Mouse (Mus musculus) adipose tissue, adult 10 weeks (tissue): Measurements from ENCODE around the gene Ankrd54. TPM values are rescaled to one million over a fixed set of nuclear protein-coding genes. Genes with fewer than 3 reads are reported as not detected.

ENCODE experiments used
- polyA plus RNA-seq: library from polyadenylated mRNA; stranded (reverse); fragments of 350-450 nt; fragmentation: Illumina TruSeq; extraction: RNeasy Lipid Tissue Mini Kit (QIAGEN cat#74804); gene quantifications from one replicate; pipeline ENCODE4 v1.2.3, GENCODE M21; 2014; ENCODE audit warnings: low read depth, low replicate concordance

Gene Ankrd54
- polyA plus RNA-seq: 36.9 TPM

DNA sequence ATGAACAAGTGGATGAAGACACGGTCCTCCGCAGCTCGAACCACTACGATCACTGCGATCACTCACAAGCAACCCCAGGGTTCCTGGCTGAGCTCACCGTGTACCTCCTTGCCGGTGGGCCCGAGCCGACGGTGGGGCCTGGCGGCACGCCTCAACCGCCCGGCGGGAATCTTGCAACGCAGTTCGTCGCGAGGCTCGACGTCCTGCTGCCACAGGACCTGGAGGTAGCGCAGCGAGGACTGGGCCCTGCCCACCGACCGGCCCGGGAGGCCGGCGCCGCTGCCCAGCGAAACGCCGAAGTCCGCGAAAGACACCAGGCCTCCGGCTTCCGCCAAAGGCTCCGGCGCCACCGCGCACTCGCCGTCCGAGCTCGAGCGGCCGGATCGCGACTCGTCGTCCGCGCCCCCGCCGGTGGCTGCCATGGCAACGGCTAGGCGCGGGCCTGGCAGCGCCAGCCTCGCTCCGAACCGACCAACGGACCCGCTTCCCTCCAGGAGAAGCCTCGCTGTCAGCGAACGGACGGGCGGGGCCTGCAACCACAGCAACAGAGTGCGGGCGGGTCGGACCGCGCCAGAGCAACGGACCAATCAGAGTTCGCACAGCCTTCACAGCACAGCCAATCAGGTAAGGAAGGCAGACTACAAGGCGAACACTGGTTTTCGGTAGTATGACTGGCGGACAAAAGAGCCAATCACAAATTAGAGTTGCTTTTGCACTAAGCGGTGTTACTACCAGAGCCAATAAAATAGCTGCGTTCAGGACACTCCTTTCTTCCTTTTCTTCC is at the start of gene Ankrd54:
TSS of gene Ankrd54 (minus strand) at position 518 of the 784 bp plus-strand sequence.

DNA sequence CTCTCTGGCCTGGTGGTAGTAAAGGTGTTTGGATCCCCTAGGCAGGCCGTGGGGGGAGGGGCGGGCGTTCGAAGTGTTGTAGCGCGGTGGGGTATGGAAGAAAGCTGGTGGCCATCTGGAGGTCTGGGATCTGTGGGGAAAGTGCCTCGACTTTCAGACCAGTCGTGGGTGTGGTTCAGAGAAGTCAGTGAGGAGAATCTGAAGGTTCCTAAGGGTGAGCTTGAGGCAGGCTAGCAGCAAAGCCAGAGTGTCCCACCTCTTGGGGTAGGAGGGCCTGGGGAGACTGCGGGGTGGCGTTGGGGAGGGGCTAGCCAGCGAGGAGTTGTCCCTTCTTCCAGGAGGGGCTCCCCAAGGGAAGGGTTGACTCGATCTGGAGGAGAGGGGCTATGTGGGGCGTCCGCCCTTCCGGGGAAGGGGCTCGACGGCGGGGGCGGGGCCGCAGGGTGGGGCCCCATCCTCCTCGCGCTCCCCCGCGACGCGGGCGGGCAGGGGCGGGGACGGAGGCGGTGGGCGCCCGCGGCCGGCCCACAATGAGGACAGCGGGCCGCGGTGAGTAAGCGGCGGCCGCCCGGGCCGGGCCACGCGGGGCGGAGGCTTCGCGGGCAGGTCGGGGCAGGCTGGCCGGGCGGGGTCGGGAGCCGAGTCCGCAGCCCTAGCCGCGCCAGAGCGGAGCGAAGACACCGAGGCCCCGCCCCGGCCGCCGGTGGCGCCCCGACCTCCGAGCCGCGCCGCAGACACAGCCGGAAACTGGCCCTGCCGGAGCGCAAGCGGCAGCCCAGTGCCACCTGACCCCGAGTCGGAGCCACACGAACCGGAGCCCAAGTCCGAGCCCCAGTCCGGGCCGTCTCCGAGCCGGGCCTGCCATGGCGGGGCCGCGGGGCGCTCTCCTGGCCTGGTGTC is 46.0 kb upstream of the Ankrd54 start, which contains the start of gene Micall1:
TSS of gene Micall1 (plus strand) at position 478 of the 900 bp plus-strand sequence.

DNA sequence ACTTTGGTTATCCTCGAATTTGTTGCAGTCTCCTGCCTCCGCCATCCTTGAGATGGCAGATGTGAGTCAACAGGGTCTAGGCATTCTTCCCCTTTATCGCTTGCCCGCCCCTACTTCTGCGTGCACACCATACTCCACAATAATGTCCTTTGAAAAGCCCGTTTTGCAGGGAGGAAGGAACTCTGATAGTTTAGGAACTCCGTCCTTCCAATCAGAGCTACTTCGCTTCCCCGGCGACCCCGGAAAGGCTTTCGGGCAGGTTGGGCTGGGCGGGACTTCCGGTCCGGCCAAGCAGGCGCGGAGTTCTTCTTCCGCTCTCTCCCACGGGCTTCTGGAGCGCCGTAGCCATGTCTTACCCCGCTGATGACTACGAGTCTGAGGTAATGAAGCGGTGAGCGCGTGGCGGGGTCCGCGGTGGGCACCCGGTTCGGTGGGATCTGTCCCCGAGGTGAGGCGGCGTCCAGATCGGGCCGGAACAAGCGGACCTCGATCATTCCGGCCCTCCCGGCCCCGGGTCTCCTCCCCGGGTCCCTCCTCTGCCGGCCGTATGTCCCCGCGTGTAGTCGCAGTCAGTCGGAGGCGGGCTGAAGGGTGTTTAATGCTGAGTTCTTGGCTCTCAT is 12.3 kb upstream of the Ankrd54 start, which contains the start of gene Eif3l:
TSS of gene Eif3l (plus strand) at position 267 of the 620 bp plus-strand sequence.

DNA sequence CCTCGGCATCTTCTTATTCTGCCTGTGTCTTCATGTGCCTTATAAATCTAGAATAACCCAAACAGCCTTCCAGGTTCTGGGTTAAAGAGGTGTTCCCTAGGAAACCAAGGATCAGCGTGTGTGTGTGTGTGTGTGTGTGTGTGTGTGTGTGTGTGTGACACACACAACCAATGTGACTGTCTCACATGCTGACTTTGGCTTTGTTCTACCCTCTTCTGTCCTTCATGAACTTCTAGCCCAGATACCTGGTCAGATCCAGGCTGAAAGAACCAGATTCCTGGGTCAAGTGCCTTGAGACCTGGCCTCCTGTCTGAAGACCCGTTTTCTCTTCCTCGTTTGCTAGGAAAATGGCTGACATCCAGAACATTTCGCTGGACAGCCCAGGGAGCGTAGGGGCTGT is 21.1 kb downstream of the Ankrd54 start, which contains the start of gene Galr3:
TSS of gene Galr3 (plus strand) at position 301 of the 400 bp plus-strand sequence.

DNA sequence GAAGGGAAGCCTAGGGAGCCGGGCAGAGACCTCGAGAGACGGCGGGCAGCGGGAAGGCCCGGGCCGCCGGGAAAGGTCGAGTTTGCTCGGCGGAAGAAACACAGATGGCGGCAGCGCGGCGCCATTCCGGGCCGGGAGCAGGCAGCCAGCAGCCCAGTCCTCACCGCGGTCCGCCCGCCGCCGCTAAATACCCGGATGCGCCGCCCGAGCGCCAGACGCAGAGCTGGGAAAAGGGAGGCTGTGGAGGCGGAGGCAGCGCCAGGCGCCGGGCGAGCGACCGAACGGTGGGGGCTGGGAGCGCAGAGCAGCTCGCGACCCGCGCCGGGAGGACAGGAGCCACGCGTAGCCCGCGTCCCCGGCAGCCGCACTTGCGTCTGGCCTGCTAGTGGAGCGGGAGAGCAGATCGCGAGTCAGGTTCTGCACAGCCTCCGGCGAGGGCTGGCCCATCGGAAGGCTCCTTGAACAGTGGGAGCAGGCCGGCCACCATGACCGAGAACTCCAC is 34.4 kb downstream of the Ankrd54 start, which contains the start of gene H1f0:
TSS of gene H1f0 (plus strand) at position 214 of the 502 bp plus-strand sequence.

Other genes starting within 250 kb of the Ankrd54 start
- 41.9 TPM for gene Cdc42ep1, start 220.3 kb downstream of the Ankrd54 start, polyA plus RNA-seq
- gene Lgals2, start 207.4 kb downstream of the Ankrd54 start, polyA plus RNA-seq: 4.6 TPM
- gene Gga1, start 185.7 kb downstream of the Ankrd54 start, polyA plus RNA-seq: 49.2 TPM
- not detected for gene Gm49510, start 163.2 kb downstream of the Ankrd54 start, polyA plus RNA-seq
- gene Sh3bp1, start 163.1 kb downstream of the Ankrd54 start, polyA plus RNA-seq: 11.6 TPM
- 3.2 TPM for gene Pdxp, start 149.0 kb downstream of the Ankrd54 start, polyA plus RNA-seq
- gene Lgals1, start 136.2 kb downstream of the Ankrd54 start, polyA plus RNA-seq: 1,028 TPM
- 33.5 TPM for gene Nol12, start 128.0 kb downstream of the Ankrd54 start, polyA plus RNA-seq
- gene Triobp, start 115.2 kb downstream of the Ankrd54 start, polyA plus RNA-seq: 45.1 TPM
- gene H1f0, start 34.4 kb downstream of the Ankrd54 start, polyA plus RNA-seq: 112 TPM
- gene Galr3, start 21.0 kb downstream of the Ankrd54 start, polyA plus RNA-seq: 0.98 TPM
- 142 TPM for gene Eif3l, start 12.3 kb upstream of the Ankrd54 start, polyA plus RNA-seq
- 29.7 TPM for gene Micall1, start 46.0 kb upstream of the Ankrd54 start, polyA plus RNA-seq
- gene Polr2f, start 78.1 kb upstream of the Ankrd54 start, polyA plus RNA-seq: 84.6 TPM
- gene 1700088E04Rik, start 78.4 kb upstream of the Ankrd54 start, polyA plus RNA-seq: 22.1 TPM
- 0.63 TPM for gene Sox10, start 102.3 kb upstream of the Ankrd54 start, polyA plus RNA-seq
- gene Pick1, start 166.3 kb upstream of the Ankrd54 start, polyA plus RNA-seq: 33.1 TPM
- 0.60 TPM for gene Gm49486, start 166.5 kb upstream of the Ankrd54 start, polyA plus RNA-seq
- 0.17 TPM for gene Slc16a8, start 191.9 kb upstream of the Ankrd54 start, polyA plus RNA-seq
- gene Baiap2l2, start 222.6 kb upstream of the Ankrd54 start, polyA plus RNA-seq: 0.94 TPM